Mouse (Mus musculus): ENCODE data around the gene Chrm2. TPM values are rescaled to one million over a fixed set of nuclear protein-coding genes. Genes with fewer than 3 reads are reported as not detected.

The Chrm2 gene
- polyA plus RNA-seq, 1 experiment, result 4.7 TPM

- Histone ChIP-seq H3K4me3 (ENCODE audit: insufficient read depth, low read length) (no peak overlapping the region), H3K27ac (ENCODE audit: insufficient read depth, low read length) (no peak overlapping the region), H3K4me1 (ENCODE audit: control insufficient read depth, insufficient read depth, low read length) (no peaks in the 10 kb centered on the region)
- TF ChIP-seq POLR2A (IDR thresholded peaks at IDR 0.05; ENCODE audit: extremely low read depth, insufficient read depth, low read length) (no peak), CTCF (IDR thresholded peaks at IDR 0.05; ENCODE audit: extremely low read depth, insufficient read depth, low read length) (no peak)
Measured at GRCm38 (mm10) chr6:36507946-36508345, 120.1 kb downstream of the Chrm2 start.

- TF ChIP-seq CTCF (IDR thresholded peaks at IDR 0.05; ENCODE audit: extremely low read depth, insufficient read depth, low read length) (no peak), POLR2A (IDR thresholded peaks at IDR 0.05; ENCODE audit: extremely low read depth, insufficient read depth, low read length) (no peak)
- H3K27ac ChIP-seq (ENCODE audit: insufficient read depth, low read length), result no peak overlapping the region
- H3K4me3 ChIP-seq (ENCODE audit: insufficient read depth, low read length), result no peak overlapping the region
Measured at GRCm38 (mm10) chr6:36508469-36508868, 120.6 kb downstream of the Chrm2 start.

GRCm38 (mm10) chr6:36516508-36516907 lies 128.6 kb downstream of the Chrm2 start:
- TF ChIP-seq CTCF (IDR thresholded peaks at IDR 0.05; ENCODE audit: extremely low read depth, insufficient read depth, low read length) (no peak), POLR2A (IDR thresholded peaks at IDR 0.05; ENCODE audit: extremely low read depth, insufficient read depth, low read length) (no peak)
- no peak overlapping the region for H3K4me3 ChIP-seq (ENCODE audit: insufficient read depth, low read length)
- H3K4me1 ChIP-seq (ENCODE audit: control insufficient read depth, insufficient read depth, low read length), result peaks cover 5% of the 10 kb centered on the region; the same call in 1 of the 2 replicates
- H3K27ac ChIP-seq (ENCODE audit: insufficient read depth, low read length), result no peak overlapping the region; the same call in 1 of the 2 replicates

More at GRCm38 (mm10) chr6:36508469-36508868, 120.6 kb downstream of the Chrm2 start:
- H3K4me1 ChIP-seq (ENCODE audit: control insufficient read depth, insufficient read depth, low read length), result no peaks in the 10 kb centered on the region

- Histone ChIP-seq H3K4me3 (ENCODE audit: insufficient read depth, low read length) (no peak overlapping the region), H3K4me1 (ENCODE audit: control insufficient read depth, insufficient read depth, low read length) (peaks cover 5% of the 10 kb centered on the region; the same call in 1 of the 2 replicates), H3K27ac (ENCODE audit: insufficient read depth, low read length) (no peak overlapping the region)
- TF ChIP-seq POLR2A (IDR thresholded peaks at IDR 0.05; ENCODE audit: extremely low read depth, insufficient read depth, low read length), result no peak
- no peak for TF ChIP-seq CTCF (IDR thresholded peaks at IDR 0.05; ENCODE audit: extremely low read depth, insufficient read depth, low read length)
Measured at GRCm38 (mm10) chr6:36517242-36517641, 129.4 kb downstream of the Chrm2 start.

DNA sequence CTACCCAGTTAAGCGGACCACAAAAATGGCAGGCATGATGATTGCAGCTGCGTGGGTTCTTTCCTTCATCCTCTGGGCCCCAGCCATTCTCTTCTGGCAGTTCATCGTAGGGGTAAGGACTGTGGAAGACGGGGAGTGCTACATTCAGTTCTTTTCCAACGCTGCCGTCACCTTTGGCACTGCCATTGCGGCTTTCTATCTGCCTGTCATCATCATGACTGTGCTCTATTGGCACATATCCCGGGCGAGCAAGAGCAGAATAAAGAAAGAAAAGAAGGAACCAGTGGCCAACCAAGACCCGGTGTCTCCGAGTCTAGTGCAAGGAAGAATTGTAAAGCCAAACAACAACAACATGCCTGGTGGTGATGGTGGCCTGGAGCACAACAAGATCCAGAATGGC lies 135.7 kb downstream of the Chrm2 start:
- H3K4me1 ChIP-seq (ENCODE audit: control insufficient read depth, insufficient read depth, low read length), result no peaks in the 10 kb centered on the region
- no peak overlapping the region for H3K4me3 ChIP-seq (ENCODE audit: insufficient read depth, low read length)
- TF ChIP-seq CTCF (IDR thresholded peaks at IDR 0.05; ENCODE audit: extremely low read depth, insufficient read depth, low read length) (no peak), POLR2A (IDR thresholded peaks at IDR 0.05; ENCODE audit: extremely low read depth, insufficient read depth, low read length) (no peak)
- H3K27ac ChIP-seq (ENCODE audit: insufficient read depth, low read length), result no peak overlapping the region

DNA sequence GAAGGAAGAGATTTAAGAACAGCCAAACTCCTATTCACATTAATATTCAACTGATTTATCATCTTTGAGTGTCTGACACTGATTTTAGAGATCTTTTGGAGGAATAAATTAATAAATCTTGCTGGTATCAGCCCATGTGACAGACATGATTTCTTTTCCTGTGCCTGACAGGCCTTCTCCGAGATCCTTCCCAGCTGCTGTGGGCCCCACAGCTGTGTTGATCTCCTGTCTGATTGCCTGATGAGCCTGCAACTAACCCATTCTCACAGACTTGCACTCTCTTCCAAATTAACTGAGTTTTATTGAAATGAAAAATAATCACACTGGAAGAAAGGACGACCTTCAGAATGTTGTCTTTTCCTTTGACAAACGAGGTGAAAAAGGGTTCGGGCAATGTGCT lies 140.6 kb downstream of the Chrm2 start:
- no peak for TF ChIP-seq POLR2A (IDR thresholded peaks at IDR 0.05; ENCODE audit: extremely low read depth, insufficient read depth, low read length)
- TF ChIP-seq CTCF (IDR thresholded peaks at IDR 0.05; ENCODE audit: extremely low read depth, insufficient read depth, low read length), result no peak
- no peaks in the 10 kb centered on the region for H3K4me1 ChIP-seq (ENCODE audit: control insufficient read depth, insufficient read depth, low read length)
- H3K4me3 ChIP-seq (ENCODE audit: insufficient read depth, low read length), result no peak overlapping the region
- no peak overlapping the region for H3K27ac ChIP-seq (ENCODE audit: insufficient read depth, low read length)

DNA sequence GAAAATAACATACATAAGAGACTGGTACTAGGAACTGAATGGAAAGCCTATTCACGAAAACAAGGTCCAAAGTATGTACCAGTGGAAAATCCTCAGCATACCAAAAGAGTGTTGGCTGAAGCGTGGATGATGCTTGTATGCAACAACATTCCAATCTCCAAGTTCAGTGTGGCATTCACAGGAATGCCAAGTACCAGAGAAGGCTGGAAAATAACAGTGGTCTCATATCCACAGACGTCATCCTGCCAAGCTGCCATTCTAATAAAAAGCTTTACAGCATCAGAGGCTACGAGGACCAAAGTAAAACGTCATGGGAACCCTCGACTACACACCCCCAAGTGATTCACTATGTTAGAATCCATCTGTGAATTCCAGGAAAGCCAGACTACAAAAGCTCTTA lies 153.4 kb downstream of the Chrm2 start:
- TF ChIP-seq CTCF (IDR thresholded peaks at IDR 0.05; ENCODE audit: extremely low read depth, insufficient read depth, low read length), result no peak
- H3K27ac ChIP-seq (ENCODE audit: insufficient read depth, low read length), result no peak overlapping the region
- no peaks in the 10 kb centered on the region for H3K4me1 ChIP-seq (ENCODE audit: control insufficient read depth, insufficient read depth, low read length)
- H3K4me3 ChIP-seq (ENCODE audit: insufficient read depth, low read length), result no peak overlapping the region

GRCm38 (mm10) chr6:36566886-36567285 lies 179.0 kb downstream of the Chrm2 start:
- Histone ChIP-seq H3K4me1 (ENCODE audit: control insufficient read depth, insufficient read depth, low read length) (no peaks in the 10 kb centered on the region), H3K4me3 (ENCODE audit: insufficient read depth, low read length) (no peak overlapping the region), H3K27ac (ENCODE audit: insufficient read depth, low read length) (no peak overlapping the region)
- TF ChIP-seq CTCF (IDR thresholded peaks at IDR 0.05; ENCODE audit: extremely low read depth, insufficient read depth, low read length) (no peak), POLR2A (IDR thresholded peaks at IDR 0.05; ENCODE audit: extremely low read depth, insufficient read depth, low read length) (no peak)
